ENCODE assay signal across 26 mouse cellular contexts in the genomic region with DNA sequence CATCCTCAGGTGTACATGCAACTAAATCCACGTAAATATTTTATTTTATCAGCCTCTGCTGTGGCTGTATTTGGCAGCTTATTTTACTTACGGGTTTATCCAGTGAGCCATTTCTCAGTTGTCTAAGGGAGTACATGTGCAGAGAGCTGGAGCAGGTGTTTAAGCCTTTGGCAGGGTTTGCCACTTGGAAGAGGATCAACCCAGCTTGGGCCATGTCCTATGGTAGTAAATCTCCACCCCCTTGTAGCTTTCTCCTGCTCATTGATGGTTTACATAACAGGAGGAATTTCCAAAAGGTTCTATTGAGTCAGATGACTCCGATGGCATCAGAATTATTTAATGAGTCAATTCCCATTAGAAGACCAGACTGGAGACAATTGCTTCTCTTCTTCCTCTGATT. TPM values are rescaled to one million over a fixed set of nuclear protein-coding genes. Genes with fewer than 3 reads are reported as not detected.
A peak's percentile ranks its signal among the peaks of the same experiment; 100 is the strongest.
DNase-seq lines count a peak whose midpoint lies in the region; ATAC-seq and TF ChIP-seq lines count a peak whose summit lies in the region.
"Had no signal": no experiment of that assay in that cellular context is flagged by ENCODE, and none has a peak within 500 bp of the region (broad histone marks: within the 10 kb centered on the region; RNA-seq: fewer than 3 reads in every experiment).

No protein-coding gene starts in this region.

- no peak overlapping the region for H3K27ac ChIP-seq in gastrocnemius, adult 2 months
- H3K27ac ChIP-seq in neural tube, embryonic 14.5 days (ENCODE audit: low read depth, low read length) = no peak overlapping the region
- no peak overlapping the region for H3K27ac ChIP-seq in neural tube, embryonic 15.5 days (replicated peaks)
- H3K27ac ChIP-seq: embryonic facial prominence, embryonic 12.5 days; forebrain, embryonic 12.5 days; heart, embryonic 10.5 days; hindbrain, embryonic 12.5 days had no signal

- no peaks in the 10 kb centered on the region for H3K9me3 ChIP-seq in neural tube, embryonic 14.5 days (ENCODE audit: control insufficient read depth, low read length)
- H3K9me3 ChIP-seq in neural tube, embryonic 15.5 days (replicated peaks) = no peaks in the 10 kb centered on the region
- H3K9me3 ChIP-seq: embryonic facial prominence, embryonic 12.5 days; forebrain, embryonic 12.5 days; heart, embryonic 10.5 days; hindbrain, embryonic 12.5 days had no signal

- 78% methylated on average over 3 of the region's 3 CpGs for WGBS in neural tube, embryonic 14.5 days
- whole genome bisulfite sequencing in neural tube, embryonic 15.5 days = 70% methylated on average over 3 of the region's 3 CpGs

- peak; percentile 24; the same call in 1 of the 2 replicates for ATAC-seq in neural tube, embryonic 14.5 days (ENCODE audit: low read depth)
- 0 out of 2 replicates have a peak, but pooled peaks have one; percentile 38 for ATAC-seq in neural tube, embryonic 15.5 days (ENCODE audit: low FRiP score)
- ATAC-seq: CD4-positive, CD25-positive, alpha-beta regulatory T cell, adult 4 months; forebrain, postnatal 0 days; hindbrain, embryonic 16.5 days; inflammation-experienced regulatory T-cells, adult 6 months; intestine, postnatal 0 days had no signal

- intact Hi-C loops in gastrocnemius, adult 2 months (cut with DNase I) = no loop called here
- intact Hi-C loops in gastrocnemius, postnatal 36 days (cut with DNase I) = no loop called here

- no peak overlapping the region for H3K4me3 ChIP-seq in gastrocnemius, adult 2 months
- no peak overlapping the region for H3K4me3 ChIP-seq in neural tube, embryonic 14.5 days (ENCODE audit: low read depth, low read length)
- no peak overlapping the region for H3K4me3 ChIP-seq in neural tube, embryonic 15.5 days (replicated peaks)
- H3K4me3 ChIP-seq: embryonic facial prominence, embryonic 12.5 days; forebrain, embryonic 12.5 days; heart, embryonic 10.5 days; hindbrain, embryonic 12.5 days had no signal

- TF ChIP-seq CTCF in gastrocnemius, adult 2 months (IDR thresholded peaks at IDR 0.05) = no peak

- H3K27me3 ChIP-seq in neural tube, embryonic 14.5 days (ENCODE audit: control insufficient read depth, insufficient read depth, low read length) = no peaks in the 10 kb centered on the region
- H3K27me3 ChIP-seq in neural tube, embryonic 15.5 days (replicated peaks) = no peaks in the 10 kb centered on the region
- H3K27me3 ChIP-seq: embryonic facial prominence, embryonic 12.5 days; forebrain, embryonic 12.5 days; hindbrain, embryonic 12.5 days had no signal

- peak; percentile 14 for DNase-seq in adrenal gland, adult 2 months
- no peak for DNase-seq in adrenal gland, postnatal 36 days
- DNase-seq in gastrocnemius, adult 2 months = peak; percentile 49
- no peak for DNase-seq in gastrocnemius, postnatal 36 days
- no peak for DNase-seq in neural tube, embryonic 10.5 days (ENCODE audit: extremely low spot score, low spot score)
- DNase-seq in embryo, embryonic 9.5 days (ENCODE audit: extremely low spot score) = no peak
- DNase-seq: adrenal gland, postnatal 25 days; B cell, adult 2 months; cerebellum, adult 11-12 months; cerebellum, adult 9-10 months; embryo, embryonic 11 days; forebrain, postnatal 0 days; heart, adult 18-20 months; heart, postnatal 10 days; heart, postnatal 4 days had no signal

- no peak overlapping the region for H3K4me2 ChIP-seq in neural tube, embryonic 14.5 days (ENCODE audit: low read depth, low read length)
- H3K4me2 ChIP-seq in neural tube, embryonic 15.5 days = no peak overlapping the region
- H3K4me2 ChIP-seq: embryonic facial prominence, embryonic 12.5 days; forebrain, embryonic 12.5 days; hindbrain, embryonic 12.5 days had no signal

- H3K9ac ChIP-seq in neural tube, embryonic 14.5 days (replicated peaks; ENCODE audit: low read depth, low read length) = no peak overlapping the region
- H3K9ac ChIP-seq in neural tube, embryonic 15.5 days (replicated peaks) = no peak overlapping the region
- H3K9ac ChIP-seq: embryonic facial prominence, embryonic 12.5 days; forebrain, embryonic 12.5 days; forebrain, postnatal 0 days; hindbrain, embryonic 12.5 days had no signal

- H3K36me3 ChIP-seq in neural tube, embryonic 14.5 days (ENCODE audit: control insufficient read depth, insufficient read depth, low read length) = no peaks in the 10 kb centered on the region
- no peaks in the 10 kb centered on the region for H3K36me3 ChIP-seq in neural tube, embryonic 15.5 days
- H3K36me3 ChIP-seq: embryonic facial prominence, embryonic 12.5 days; forebrain, embryonic 12.5 days; G1E; heart, embryonic 10.5 days; hindbrain, embryonic 12.5 days had no signal

- no peaks in the 10 kb centered on the region for H3K4me1 ChIP-seq in neural tube, embryonic 14.5 days (ENCODE audit: control insufficient read depth, insufficient read depth, low read length)
- 0 out of 2 replicates have a peak, but pooled peaks cover 3% of the 10 kb centered on the region for H3K4me1 ChIP-seq in neural tube, embryonic 15.5 days
- H3K4me1 ChIP-seq: embryonic facial prominence, embryonic 12.5 days; forebrain, embryonic 12.5 days; heart, embryonic 10.5 days; hindbrain, embryonic 12.5 days had no signal

RNA-seq across cellular contexts. Expression of a gene that starts 22.6 kb away (rescaled TPM):
- 1,000 to 10,000 TPM; 1,146 to 3,232 TPM for total RNA-seq in adrenal gland, adult 2 months (2021)
- polyA plus RNA-seq in adrenal gland, adult 2 months (2012; rRNA removed) = 1,083 and 2,266 TPM in 2 replicates
- 1,000 to 10,000 TPM in 1 of 2 experiments, 100 to 1,000 TPM in 1; 879 to 2,350 TPM for total RNA-seq in adrenal gland, postnatal 36 days (2021)
- 10 to 100 TPM; 47.4 to 69.0 TPM for total RNA-seq in gastrocnemius, adult 2 months (2021)
- 10 to 100 TPM; 16.4 to 46.5 TPM for total RNA-seq in gastrocnemius, postnatal 36 days (2021)
- 109 and 117 TPM in 2 replicates for polyA plus RNA-seq in neural tube, embryonic 14.5 days (2014; fragmentation: Nextera tagmentation; extraction: Ambion mirVana)
- 101 and 107 TPM in 2 replicates for polyA plus RNA-seq in neural tube, embryonic 15.5 days (2015; fragmentation: Nextera tagmentation; extraction: Ambion mirVana)
- total RNA-seq: G1E had no signal
- polyA plus RNA-seq: G1E had no signal

RNA-seq across cellular contexts. Expression of a gene that starts 37.8 kb away (rescaled TPM):
- 1 to 10 TPM in 1 of 2 experiments, under 1 TPM in 1; 0.62 to 4.6 TPM for total RNA-seq in adrenal gland, adult 2 months (2021)
- 0.39 and 0.94 TPM in 2 replicates for polyA plus RNA-seq in adrenal gland, adult 2 months (2012; rRNA removed)
- 1 to 10 TPM; 1.6 to 3.3 TPM for total RNA-seq in adrenal gland, postnatal 36 days (2021)
- 10 to 100 TPM in 1 of 2 experiments, 1 to 10 TPM in 1; 2.1 to 20.8 TPM for total RNA-seq in gastrocnemius, adult 2 months (2021)
- total RNA-seq in gastrocnemius, postnatal 36 days (2021) = 1 to 10 TPM in 1 of 2 experiments, under 1 TPM in 1; 0.64 to 8.9 TPM
- not detected in 2 replicates for polyA plus RNA-seq in neural tube, embryonic 14.5 days (2014; fragmentation: Nextera tagmentation; extraction: Ambion mirVana)
- polyA plus RNA-seq in neural tube, embryonic 15.5 days (2015; fragmentation: Nextera tagmentation; extraction: Ambion mirVana) = 0.15 and 0.28 TPM in 2 replicates
- total RNA-seq: heart, postnatal 10 days; heart, postnatal 4 days had no signal
- polyA plus RNA-seq: CD4-positive, CD25-positive, alpha-beta regulatory T cell, adult 4 months; forebrain, embryonic 12.5 days; G1E; heart, embryonic 10.5 days; hindbrain, embryonic 12.5 days; hindbrain, embryonic 16.5 days; inflammation-experienced regulatory T-cells, adult 6 months had no signal

Comparison
In these comparisons a context has a peak if more than half of its experiments do, and no peak if none do; other contexts are left out.
1. DNase-seq: peak in adrenal gland, adult 2 months (single experiment) and gastrocnemius, adult 2 months (single experiment); none in adrenal gland, postnatal 36 days (0 of 2), gastrocnemius, postnatal 36 days (0 of 2), neural tube, embryonic 10.5 days (single experiment) and embryo, embryonic 9.5 days (single experiment).
2. RNA of a gene that starts 22.6 kb away (total RNA-seq): 1,146 to 3,232 TPM in adrenal gland, adult 2 months and 879 to 2,350 TPM in adrenal gland, postnatal 36 days; 47.4 to 69.0 TPM in gastrocnemius, adult 2 months and 16.4 to 46.5 TPM in gastrocnemius, postnatal 36 days; every median in the first group is over 10 times any median in the second.